Mouse (Mus musculus) testis, adult 2 months (tissue): Measurements from ENCODE around the gene Ak3.

Experiments used
- CTCF ChIP-seq: fragments of 200-500 bp; IDR thresholded peaks from 2 replicates; pipeline ENCODE4 v1.5.1; 2012; ENCODE audit warnings: low read depth, mild to moderate bottlenecking, inconsistent platforms, low read length, moderate library complexity; ENCODE audit not compliant: control insufficient read depth, insufficient read depth, insufficient replicate concordance
- POLR2A ChIP-seq: fragments of 200-500 bp; IDR thresholded peaks from 2 replicates; pipeline ENCODE4 v1.6.1; 2012; ENCODE audit warnings: low read depth, mild to moderate bottlenecking, inconsistent platforms, low read length, moderate library complexity; ENCODE audit not compliant: control insufficient read depth

DNA sequence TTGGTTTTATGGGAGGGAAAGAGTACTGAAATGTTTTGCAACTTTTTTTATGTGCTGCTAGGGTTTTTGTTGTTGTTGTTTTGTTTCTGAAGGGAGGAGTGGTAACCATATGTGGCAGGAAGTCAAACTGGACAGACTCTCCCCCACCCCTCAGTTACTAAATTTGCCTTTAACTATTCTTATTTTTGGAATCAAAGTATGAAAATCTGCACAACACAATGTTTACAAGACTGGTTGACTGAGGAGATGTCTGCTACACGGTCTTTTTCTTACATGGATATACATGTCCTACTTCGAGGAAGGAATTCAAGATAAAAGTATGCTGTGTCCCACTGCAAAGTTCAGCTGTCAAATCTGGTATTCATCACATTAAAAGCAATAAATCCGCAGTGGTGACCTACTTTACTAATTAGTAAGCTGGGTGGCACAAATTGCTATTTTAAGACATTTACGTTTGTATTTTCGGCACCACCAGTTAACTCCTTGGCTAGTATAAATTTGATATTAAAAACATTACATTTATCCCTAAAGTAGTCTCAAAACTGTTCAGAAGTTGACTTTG lies 31.5 kb downstream of the Ak3 start:
- no peak for TF ChIP-seq CTCF
- no peak for TF ChIP-seq POLR2A
